Mouse (Mus musculus): ENCODE measurements around the gene Tmem170. TPM values are rescaled to one million over a fixed set of nuclear protein-coding genes. Genes with fewer than 3 reads are reported as not detected.

Tmem170 gene
- total RNA-seq, 2 experiments from 2014 or later = 3.0 to 3.2 TPM

DNA sequence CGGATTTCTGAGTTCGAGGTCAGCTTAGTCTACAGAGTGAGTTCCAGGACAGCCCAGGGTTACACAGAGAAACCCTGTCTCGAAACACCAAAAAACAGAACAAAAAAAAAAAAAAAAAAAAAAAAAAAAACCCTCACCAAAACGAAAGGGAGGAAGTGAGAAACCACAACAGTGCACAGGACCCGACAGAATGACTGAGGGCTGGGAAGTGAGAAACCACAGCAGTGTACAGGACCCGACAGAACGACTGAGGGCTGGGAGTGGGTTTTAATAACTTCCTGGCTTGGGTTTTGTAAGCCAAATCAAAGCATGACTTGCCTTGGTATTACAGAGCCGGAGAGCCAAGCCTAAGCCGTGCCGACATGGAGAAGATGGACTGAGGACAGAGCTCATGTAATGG is 55.4 kb downstream of the Tmem170 start:
- DNase-seq = no peak
- intact Hi-C loops (cut with DNase I) = loop anchor here (5.0 kb wide), 1 partner anchor 34 kb away; no protein-coding TSS in a partner anchor

DNA sequence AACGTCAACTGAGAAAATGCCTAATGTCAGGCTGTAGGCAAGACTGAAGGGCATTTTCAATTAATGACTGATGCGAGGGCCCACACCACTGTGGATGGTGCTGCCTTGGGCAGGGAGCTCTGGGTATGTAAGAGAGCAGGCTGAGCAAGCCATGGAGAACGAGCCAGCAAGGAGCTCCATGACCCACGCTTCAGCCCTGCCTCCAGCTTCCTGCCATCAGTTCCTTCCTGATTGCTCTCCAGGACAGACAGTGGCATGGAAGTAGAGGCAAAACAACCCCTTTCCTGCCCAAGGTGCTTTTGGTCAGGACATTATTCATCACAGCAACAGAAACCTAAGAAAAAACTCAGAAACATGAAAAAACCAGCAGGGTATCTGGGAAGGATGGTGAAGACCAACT is 55.9 kb downstream of the Tmem170 start:
- DNase-seq = peak in 1 of 2 experiments; percentile 15
- intact Hi-C loops (cut with DNase I) = loop anchor here (5.0 kb wide), 1 partner anchor 33 kb away; no protein-coding TSS in a partner anchor

DNA sequence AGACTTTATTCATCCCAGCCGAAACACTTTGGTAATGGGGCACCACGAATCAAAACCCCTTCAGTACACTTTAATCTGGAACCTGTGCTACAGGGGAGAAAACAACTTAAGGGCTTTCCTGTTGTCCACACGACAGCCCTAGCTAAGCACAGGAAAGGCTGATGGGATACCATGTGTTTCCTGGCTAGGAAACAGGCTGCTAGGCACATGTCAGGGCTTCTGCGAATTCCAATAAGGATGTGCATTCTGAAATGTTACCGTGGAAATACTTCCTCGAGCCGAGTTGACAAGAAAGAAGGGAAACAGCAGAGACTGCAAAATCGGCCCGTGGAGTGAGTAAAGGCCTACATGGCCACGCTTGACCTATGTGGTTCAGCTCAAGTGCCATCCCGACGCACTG is 56.5 kb downstream of the Tmem170 start:
- DNase-seq = peak in 1 of 2 experiments; percentile 15
- intact Hi-C loops (cut with DNase I) = loop anchor here (5.0 kb wide), 1 partner anchor 33 kb away; no protein-coding TSS in a partner anchor

GRCm38 (mm10) chr8:111818556-111818955 is 58.0 kb downstream of the Tmem170 start:
- DNase-seq = no peak
- intact Hi-C loops (cut with DNase I) = no loop called here

- DNase-seq = no peak
- intact Hi-C loops (cut with DNase I) = no loop called here
Observed at GRCm38 (mm10) chr8:111815078-111815477, 61.5 kb downstream of the Tmem170 start.

DNA sequence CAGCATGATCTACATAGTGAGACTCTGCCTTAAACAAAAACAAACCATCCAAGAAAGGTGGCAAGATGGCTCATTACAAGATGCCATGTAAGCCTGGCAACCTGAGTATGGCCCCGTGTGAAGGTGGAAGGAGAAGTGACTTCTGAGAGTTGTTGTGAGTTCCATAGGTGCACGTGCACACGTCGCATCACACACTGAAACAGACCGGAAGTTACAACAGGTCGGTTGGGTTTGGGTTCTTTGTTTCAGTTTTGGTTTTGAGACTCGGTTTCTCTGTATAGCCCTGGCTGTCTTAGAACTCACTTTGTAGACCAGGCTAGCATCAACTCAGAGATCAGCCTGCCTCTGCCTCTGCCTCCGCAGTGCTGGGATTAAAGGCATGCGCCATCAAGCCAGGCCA is 62.7 kb downstream of the Tmem170 start:
- intact Hi-C loops (cut with DNase I) = loop anchor here (5.0 kb wide), 1 partner anchor 97 kb away; no protein-coding TSS in a partner anchor
- no peak for DNase-seq

Other genes starting within 250 kb of the Tmem170 start
- 10 to 100 TPM; 36.7 to 43.6 TPM for gene Ldhd, start 246.4 kb downstream of the Tmem170 start, total RNA-seq (2021)
- 1 to 10 TPM; 8.1 to 8.4 TPM for gene Zfp1, start 233.3 kb downstream of the Tmem170 start, total RNA-seq (2021)
- not detected for gene Ctrb1, start 185.7 kb downstream of the Tmem170 start, total RNA-seq (2021)
- 10 to 100 TPM; 18.8 to 19.1 TPM for gene Bcar1, start 132.9 kb downstream of the Tmem170 start, total RNA-seq (2021)
- gene Cfdp1, start 22.5 kb downstream of the Tmem170 start, total RNA-seq (2021) = 10 to 100 TPM; 33.4 to 35.2 TPM
- not detected for gene Chst5, start 33.7 kb upstream of the Tmem170 start, total RNA-seq (2021)
- 1 to 10 TPM; 1.3 to 2.6 TPM for gene Tmem231, start 57.1 kb upstream of the Tmem170 start, total RNA-seq (2021)
- 100 to 1,000 TPM; 128 to 138 TPM for gene Gabarapl2, start 64.0 kb upstream of the Tmem170 start, total RNA-seq (2021)
- gene Adat1, start 115.6 kb upstream of the Tmem170 start, total RNA-seq (2021) = 1 to 10 TPM; 1.5 to 1.7 TPM
- 100 to 1,000 TPM in 1 of 2 experiments, 10 to 100 TPM in 1; 99.8 to 106 TPM for gene Kars, start 134.6 kb upstream of the Tmem170 start, total RNA-seq (2021)
- gene Terf2ip, start 134.6 kb upstream of the Tmem170 start, total RNA-seq (2021) = 10 to 100 TPM; 11.1 to 12.0 TPM
- not detected for gene Gm6793, start 138.3 kb upstream of the Tmem170 start, total RNA-seq (2021)

All from heart, postnatal 36 days (tissue).